Mouse (Mus musculus) erythroid progenitor cell, adult 5-6 weeks (primary cell): ENCODE measurements at regions not wholly inside any gene's neighbourhood (a gene's known extent, or its start where the extent isn't known, plus 50 kb on each side); places are given as distances from the start of the nearest gene placed in this dataset.
"Not testable (repeated sequence)": the region's sequence is repeated elsewhere in the genome, so short reads cannot be mapped to it uniquely, and the experiment has no call there.

Source experiments
- ATAC-seq: replicated peaks from 2 replicates; pipeline ENCODE4 v1.8.0; 2016; ENCODE audit warnings: moderate number of reproducible peaks, mild to moderate bottlenecking, moderate TSS enrichment, inconsistent platforms; ENCODE audit not compliant: poor library complexity, low FRiP score, severe bottlenecking

DNA sequence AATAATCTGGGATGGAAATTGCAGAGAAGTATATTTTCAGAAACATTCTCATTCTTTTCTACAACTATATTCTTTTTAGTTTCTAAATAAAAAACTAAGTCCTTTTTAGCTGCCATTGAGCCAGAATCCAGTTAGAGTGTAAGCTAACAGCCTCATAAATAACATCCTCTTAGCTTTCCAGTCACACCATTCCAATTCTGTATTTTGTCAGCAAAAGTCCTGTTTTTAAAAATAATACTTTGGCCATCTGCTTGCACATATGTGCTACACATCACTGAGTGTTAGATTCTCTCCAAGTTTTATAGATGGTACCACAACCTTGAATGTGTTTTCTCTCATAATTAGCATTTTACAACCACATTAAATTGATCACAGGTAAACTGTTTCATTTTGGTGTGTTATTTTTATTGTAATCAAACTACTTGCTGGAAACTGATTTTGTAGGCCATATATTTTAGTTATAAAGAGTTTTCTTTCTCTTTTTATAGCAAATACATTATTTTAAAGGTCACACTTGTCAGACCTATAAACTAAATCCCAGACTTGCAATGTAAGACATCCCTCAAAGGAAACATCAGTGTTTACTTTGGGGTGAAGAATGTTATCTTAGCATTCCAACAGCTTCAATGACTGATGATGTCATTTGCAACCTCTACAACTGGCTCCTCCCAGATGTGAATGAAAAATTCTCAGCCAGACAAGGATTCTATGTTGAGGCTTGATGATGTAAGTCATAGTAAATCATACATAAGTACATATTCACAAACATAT is 1878.9 kb upstream of the Flrt2 start:
- ATAC-seq, result no peak

DNA sequence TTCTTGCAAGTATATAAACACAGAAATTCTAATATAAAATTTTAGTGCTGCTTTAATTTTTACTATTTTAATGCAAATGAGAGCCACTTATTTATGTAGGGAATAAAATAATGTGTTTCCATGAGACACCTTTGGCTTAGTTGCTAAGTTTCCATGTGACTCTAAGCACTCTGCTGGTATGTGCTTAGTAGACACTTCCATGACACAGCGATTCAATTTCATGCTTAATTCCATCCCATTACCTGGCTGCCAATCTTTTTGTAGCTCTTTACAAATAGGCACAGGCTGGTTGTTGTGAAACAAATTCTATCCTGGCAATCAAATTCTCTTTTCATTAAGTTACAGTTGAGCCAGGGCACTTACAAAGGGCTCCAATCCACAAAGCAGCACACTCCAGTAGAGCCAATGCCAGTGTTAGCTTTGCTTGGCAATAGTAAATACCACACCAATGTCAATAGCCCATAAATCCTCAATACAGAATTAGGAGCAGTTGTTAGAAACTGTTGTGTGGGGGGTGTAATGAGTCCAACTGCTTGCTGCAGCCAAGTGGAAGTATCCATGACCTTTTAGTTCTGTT is 1841.0 kb upstream of the Flrt2 start:
- ATAC-seq, result no peak

DNA sequence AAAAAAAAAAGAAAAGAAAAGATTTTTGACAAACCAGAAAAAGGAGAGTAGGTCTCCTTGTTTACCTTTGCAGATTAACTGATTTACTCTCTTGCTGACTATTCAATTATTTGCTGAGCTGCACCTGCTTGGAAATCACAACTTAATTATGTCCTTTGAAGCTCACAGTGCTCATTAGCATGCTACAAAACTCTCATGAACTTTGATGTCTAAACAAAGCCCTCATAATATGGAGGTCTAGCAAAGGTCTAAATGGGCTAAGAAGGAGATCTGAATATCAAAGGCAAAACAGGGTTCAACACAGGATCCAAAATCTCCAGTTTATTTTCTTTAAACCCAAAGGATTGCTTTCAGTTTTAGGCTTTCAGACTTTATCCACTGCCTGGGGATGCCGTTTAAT is 1840.4 kb upstream of the Flrt2 start:
- no peak for ATAC-seq

DNA sequence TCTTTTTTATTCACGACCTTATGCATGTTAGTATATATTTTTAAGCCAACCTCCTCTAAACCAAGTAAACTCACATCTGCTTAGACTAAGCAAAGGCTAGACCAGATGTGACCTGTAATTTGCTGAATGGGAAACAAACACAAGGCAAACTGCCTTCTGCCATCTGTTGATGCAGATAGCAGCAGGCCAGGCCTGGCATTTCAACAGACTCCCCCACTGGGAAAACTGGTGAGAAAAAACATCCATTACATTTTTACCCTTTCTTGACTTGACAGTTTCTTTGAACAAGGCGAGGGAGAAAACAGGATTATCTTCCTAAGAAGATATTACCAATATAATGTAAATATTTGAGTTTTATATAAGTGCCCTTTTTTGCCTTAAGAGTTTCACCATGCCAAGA is 1806.1 kb upstream of the Flrt2 start:
- ATAC-seq, result no peak

DNA sequence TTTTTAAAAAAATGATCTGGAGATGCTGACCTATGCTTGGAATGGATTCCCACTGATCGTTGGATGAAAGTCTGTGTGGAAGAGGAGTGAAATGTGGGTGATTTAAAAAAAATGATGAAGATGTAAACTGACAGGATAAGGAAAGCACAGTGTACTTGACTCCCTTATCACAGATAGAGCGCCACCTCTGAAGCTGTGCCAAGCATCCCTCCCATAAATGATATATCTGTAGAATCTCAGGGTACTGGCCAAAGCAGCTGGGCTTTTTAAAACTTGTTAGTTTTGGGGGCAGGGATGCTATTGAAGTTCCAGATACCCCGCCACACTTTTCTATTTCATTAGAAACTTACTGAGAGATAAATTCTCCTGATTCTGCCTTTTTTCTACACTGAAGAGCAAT is 1801.9 kb upstream of the Flrt2 start:
- ATAC-seq, result no peak

DNA sequence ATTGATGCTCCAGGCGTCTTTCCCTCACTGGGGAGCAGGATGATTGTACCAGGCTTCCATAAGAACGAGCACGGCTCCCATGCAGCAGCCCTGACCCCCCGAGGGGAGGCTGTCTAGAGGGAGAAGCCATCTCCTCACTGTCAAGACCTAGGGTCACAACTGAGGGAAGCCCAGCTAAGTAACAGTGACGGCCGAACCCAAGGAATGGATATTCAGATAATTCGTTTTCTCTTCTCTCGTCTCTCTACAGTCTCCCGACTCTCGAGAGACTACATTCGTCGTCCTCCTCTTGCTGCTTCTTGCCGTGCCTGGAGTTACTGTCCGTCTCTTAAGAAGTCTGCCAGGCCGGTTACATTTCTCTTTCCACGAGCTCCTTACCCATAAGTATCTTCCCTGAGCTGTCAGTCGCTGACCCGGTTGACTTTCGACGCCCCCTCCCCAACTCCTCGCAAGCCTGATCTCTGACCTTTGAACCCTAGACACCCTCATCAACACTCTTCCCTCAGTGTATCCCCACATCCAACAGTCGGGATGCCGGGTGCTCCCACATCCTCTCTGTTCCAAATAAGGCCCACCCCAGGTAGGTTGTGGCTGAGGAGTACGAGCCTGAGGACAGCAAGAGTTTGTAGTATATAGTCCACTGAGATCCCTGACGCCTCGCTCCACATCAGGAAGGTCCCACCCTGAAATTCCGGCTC is 1763.3 kb upstream of the Flrt2 start:
- peak; percentile 89 for ATAC-seq

GRCm38 (mm10) chr12:93929239-93929563 is 1762.8 kb upstream of the Flrt2 start:
- peak; percentile 89 for ATAC-seq

GRCm38 (mm10) chr12:93930242-93930641 is 1761.8 kb upstream of the Flrt2 start:
- not testable (repeated sequence) for ATAC-seq

GRCm38 (mm10) chr12:93960869-93961268 is 1731.2 kb upstream of the Flrt2 start:
- ATAC-seq, result no peak

GRCm38 (mm10) chr12:93981307-93981706 is 1710.7 kb upstream of the Flrt2 start:
- ATAC-seq, result no peak

GRCm38 (mm10) chr12:93991531-93991930 is 1700.5 kb upstream of the Flrt2 start:
- ATAC-seq, result no peak

DNA sequence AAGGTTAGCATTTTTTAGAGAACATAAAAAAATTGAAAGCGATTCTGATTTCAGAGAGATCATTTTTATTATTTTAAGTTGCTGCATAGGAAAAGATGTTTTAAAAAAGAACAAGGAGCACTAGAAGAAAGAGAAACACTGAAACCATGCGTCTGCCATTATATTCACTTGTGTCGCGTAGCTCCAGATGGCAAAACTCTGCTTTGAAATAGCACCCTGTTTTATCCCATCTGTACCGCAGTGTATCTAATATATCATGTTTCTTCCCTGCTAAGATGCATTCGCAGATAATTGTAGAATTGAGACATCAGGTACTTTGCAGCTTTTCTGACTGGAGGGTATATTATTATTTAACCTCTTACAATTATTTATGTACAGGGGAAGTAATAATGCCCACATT is 1698.2 kb upstream of the Flrt2 start:
- no peak for ATAC-seq

GRCm38 (mm10) chr12:94015946-94016345 is 1676.1 kb upstream of the Flrt2 start:
- ATAC-seq, result no peak

DNA sequence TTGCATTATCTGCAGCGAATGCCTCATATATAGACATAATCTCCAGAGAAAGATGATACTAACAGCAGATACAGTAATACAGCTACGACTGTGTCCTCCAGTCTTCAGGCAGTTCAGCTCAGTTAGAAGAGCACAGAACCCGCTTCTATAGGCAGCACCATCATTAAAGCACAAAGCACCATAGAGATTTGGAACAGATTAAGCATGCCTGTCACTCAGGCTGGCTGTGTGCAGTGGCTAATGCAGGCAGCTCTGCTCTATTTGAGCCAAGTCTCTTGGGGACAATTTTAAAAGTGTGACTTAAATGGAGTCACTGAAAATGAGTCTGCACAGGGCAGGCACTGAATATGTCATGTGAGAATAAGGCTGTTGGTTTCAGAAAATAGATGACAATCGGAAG is 1660.7 kb upstream of the Flrt2 start:
- no peak for ATAC-seq

DNA sequence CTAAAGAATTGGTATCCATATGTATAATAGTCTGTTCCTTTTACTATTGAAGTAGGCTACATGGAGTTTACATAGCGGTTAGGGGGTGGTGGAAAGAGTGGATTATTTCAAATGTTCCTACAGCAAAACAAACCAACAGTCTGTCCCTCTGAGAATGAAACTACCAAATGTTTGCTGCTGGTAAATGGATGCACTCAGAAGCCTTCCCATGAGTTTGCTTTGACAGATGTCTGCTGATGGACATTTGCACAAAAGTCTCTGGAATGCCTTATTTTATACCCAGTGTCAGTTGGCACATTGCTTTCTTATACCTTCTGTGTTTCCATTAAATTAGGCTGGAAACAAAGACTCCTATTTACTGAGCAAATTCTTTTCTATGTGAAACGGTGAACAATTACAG is 1644.1 kb upstream of the Flrt2 start:
- no peak for ATAC-seq

- no peak for ATAC-seq
These were observed 1634.3 kb upstream of the Flrt2 start for GRCm38 (mm10) chr12:94057767-94058166.

- no peak for ATAC-seq
These were observed 1632.4 kb upstream of the Flrt2 start for GRCm38 (mm10) chr12:94059641-94060040.

DNA sequence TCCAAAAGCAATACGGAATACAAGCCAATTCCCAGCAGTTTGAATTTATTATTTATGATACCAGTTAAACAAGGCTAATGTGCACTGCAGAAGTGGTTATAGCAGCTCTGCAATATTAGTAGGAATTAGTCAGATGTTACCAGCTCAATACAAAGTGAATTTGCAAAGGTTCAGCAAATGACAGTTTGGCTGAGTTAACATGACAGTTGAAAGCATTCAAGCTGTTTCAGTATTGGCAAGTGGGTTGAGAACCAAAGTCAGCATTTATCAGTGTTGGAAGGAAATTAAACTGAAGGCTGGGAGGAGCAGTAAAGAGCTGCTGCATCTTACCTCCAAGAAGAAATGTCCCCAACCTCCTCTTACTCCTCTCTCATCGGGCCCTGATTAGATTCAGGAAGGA is 1631.7 kb upstream of the Flrt2 start:
- no peak for ATAC-seq

- no peak for ATAC-seq
These were observed 1625.4 kb upstream of the Flrt2 start for GRCm38 (mm10) chr12:94066444-94067152.

DNA sequence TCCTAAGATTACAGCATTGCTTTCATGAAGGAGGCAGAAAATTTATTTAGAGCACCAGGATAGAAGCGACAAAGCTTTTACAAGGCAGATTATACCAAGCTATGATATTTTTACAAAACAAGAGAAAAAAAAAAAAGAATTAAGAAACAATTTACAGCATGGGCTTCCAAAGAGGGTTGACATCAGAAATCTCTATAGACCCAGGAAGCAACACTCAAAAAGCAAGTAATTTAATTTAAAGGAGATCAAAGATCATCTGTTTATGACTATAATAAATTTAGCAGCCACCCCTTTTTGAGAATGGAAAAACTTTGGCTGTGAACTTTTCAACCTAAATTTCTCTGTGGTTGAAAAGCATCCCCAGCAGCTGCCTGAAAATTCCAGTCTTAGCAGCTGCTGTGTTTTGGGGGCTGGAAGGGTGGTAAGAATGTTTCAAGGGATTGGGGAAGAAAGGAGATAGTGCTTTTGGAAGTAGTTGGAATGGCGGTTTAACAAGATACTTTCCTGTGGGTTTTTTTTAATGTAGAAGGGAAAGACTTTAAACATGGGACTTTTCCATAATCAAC is 1621.0 kb upstream of the Flrt2 start:
- ATAC-seq, result no peak
